Mouse (Mus musculus): ENCODE measurements around the gene Anp32a.

Anp32a gene

GRCm38 (mm10) chr9:62346388-62346679, 5.2 kb downstream of the Anp32a start:
- DNase-seq (ENCODE audit: low read depth, low spot score): no peak

- DNase-seq (ENCODE audit: low read depth, low spot score): peak; percentile 70
Observed at GRCm38 (mm10) chr9:62347201-62347600, 6.1 kb downstream of the Anp32a start.

- DNase-seq (ENCODE audit: low read depth, low spot score): no peak
Observed at GRCm38 (mm10) chr9:62348050-62348449, 7.0 kb downstream of the Anp32a start.

- no peak for DNase-seq (ENCODE audit: low read depth, low spot score)
Observed at GRCm38 (mm10) chr9:62348467-62348985, 7.4 kb downstream of the Anp32a start.

GRCm38 (mm10) chr9:62349250-62349649, 8.2 kb downstream of the Anp32a start:
- peak; percentile 60 for DNase-seq (ENCODE audit: low read depth, low spot score)

GRCm38 (mm10) chr9:62350721-62351120, 9.6 kb downstream of the Anp32a start:
- no peak for DNase-seq (ENCODE audit: low read depth, low spot score)

- no peak for DNase-seq (ENCODE audit: low read depth, low spot score)
Observed at GRCm38 (mm10) chr9:62351200-62351599, 10.1 kb downstream of the Anp32a start.

GRCm38 (mm10) chr9:62353784-62354183, 12.7 kb downstream of the Anp32a start:
- DNase-seq (ENCODE audit: low read depth, low spot score): peak; percentile 62

- DNase-seq (ENCODE audit: low read depth, low spot score): peak; percentile 50
Observed at GRCm38 (mm10) chr9:62354838-62355719, 14.0 kb downstream of the Anp32a start.

- no peak for DNase-seq (ENCODE audit: low read depth, low spot score)
Observed at GRCm38 (mm10) chr9:62355763-62356162, 14.7 kb downstream of the Anp32a start.

GRCm38 (mm10) chr9:62357593-62357992, 16.5 kb downstream of the Anp32a start:
- no peak for DNase-seq (ENCODE audit: low read depth, low spot score)

- DNase-seq (ENCODE audit: low read depth, low spot score): no peak
Observed at GRCm38 (mm10) chr9:62358851-62359250, 17.8 kb downstream of the Anp32a start.

- DNase-seq (ENCODE audit: low read depth, low spot score): no peak
Observed at GRCm38 (mm10) chr9:62360889-62361288, 19.8 kb downstream of the Anp32a start.

- DNase-seq (ENCODE audit: low read depth, low spot score): no peak
Observed at GRCm38 (mm10) chr9:62362835-62363385, 21.8 kb downstream of the Anp32a start.

- peak; percentile 98 for DNase-seq (ENCODE audit: low read depth, low spot score)
Observed at GRCm38 (mm10) chr9:62363619-62364018, 22.5 kb downstream of the Anp32a start.

GRCm38 (mm10) chr9:62364216-62364615, 23.1 kb downstream of the Anp32a start:
- no peak for DNase-seq (ENCODE audit: low read depth, low spot score)

GRCm38 (mm10) chr9:62364831-62365230, 23.7 kb downstream of the Anp32a start:
- peak; percentile 86 for DNase-seq (ENCODE audit: low read depth, low spot score)

- DNase-seq (ENCODE audit: low read depth, low spot score): no peak
Observed at GRCm38 (mm10) chr9:62365326-62366080, 24.4 kb downstream of the Anp32a start.

- DNase-seq (ENCODE audit: low read depth, low spot score): peak; percentile 37
Observed at GRCm38 (mm10) chr9:62366478-62367458, 25.7 kb downstream of the Anp32a start.

- peak; percentile 68 for DNase-seq (ENCODE audit: low read depth, low spot score)
Observed at GRCm38 (mm10) chr9:62367510-62368071, 26.5 kb downstream of the Anp32a start.

All from brain, adult 2 months (tissue).